Mouse (Mus musculus) liver, adult (tissue): ENCODE data around the gene Hacd4.

ENCODE experiments used
- GATA4 ChIP-seq: IDR thresholded peaks from 2 replicates; pipeline ENCODE4 v1.6.1; 2014; ENCODE audit warnings: mild to moderate bottlenecking, low read length; ENCODE audit not compliant: insufficient replicate concordance

The Hacd4 gene

DNA sequence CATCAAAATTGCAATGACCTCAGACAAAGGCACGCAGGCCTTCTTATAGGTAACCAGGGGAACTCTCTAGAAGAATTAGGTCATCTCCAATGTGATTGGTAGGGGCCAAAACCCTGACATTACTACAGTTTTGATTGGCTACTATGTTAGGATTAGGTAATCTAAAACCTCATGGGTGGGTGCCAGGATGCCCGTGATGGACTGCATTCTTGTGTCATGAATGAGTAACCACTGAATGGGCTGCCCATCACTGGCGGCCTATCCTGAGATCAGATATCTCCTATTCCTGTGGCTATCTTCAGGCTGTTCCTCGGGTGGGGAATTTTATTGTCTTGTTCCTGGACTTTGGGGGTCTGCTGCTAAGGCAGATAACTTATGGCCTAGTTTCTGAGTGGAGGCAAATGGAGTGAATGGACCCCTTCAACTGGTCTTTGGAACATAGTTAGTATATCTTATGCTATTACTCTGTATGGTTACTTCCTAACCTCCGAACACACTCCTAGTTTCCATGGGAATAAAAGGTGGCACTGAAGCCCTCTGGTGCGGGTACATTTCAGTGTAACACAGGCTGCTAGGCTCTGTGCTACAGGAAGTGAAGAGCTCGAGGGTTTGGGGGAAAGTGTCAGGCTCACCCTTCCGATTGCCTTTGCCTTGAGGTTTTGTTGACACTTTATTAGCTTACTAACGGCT, 38.3 kb downstream of the Hacd4 start:
- no peak for TF ChIP-seq GATA4

DNA sequence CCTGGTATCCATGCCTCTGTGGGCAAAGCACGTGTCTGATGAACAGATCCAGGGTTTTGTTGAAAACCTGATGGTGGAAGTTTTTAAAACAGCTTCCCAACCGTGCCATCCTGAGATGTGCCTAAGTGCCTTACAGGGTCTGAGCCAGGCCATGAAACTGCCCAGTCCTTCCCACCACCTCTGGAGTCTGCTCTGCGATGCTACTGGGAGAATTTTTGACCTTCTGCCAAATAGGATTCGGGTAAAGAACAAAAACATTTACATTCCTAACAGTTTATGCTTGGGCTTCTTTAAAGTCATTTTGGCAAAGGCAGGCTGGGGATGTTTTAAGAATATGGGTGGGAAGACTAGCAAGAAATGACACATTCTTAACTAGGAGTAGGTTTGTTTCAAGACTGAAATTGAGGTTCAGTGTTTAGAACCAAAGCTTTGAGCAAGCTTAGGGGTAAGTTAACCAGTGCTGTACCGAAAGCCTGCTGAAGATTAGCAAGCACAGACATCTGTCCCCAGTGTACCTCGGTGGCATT, 41.7 kb downstream of the Hacd4 start:
- no peak for TF ChIP-seq GATA4

DNA sequence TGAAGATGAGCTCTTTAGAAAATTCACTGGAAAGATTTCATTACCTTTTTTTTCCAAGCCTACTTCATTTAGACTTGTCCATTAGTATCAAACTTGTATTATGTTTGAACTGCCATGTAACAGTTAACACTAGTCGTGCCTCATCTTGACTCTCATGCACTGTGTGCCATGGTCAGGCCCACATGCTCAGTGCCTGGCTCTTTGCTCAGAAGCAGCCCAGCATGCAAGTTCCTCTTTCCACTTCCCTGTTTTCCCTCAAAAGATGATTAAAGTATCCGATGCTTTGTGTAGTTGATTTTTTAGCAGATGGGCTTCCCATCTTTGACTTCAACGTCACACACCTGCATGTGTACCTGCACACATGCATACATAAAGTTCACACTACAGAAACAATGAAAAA, 43.0 kb downstream of the Hacd4 start:
- TF ChIP-seq GATA4 = no peak

DNA sequence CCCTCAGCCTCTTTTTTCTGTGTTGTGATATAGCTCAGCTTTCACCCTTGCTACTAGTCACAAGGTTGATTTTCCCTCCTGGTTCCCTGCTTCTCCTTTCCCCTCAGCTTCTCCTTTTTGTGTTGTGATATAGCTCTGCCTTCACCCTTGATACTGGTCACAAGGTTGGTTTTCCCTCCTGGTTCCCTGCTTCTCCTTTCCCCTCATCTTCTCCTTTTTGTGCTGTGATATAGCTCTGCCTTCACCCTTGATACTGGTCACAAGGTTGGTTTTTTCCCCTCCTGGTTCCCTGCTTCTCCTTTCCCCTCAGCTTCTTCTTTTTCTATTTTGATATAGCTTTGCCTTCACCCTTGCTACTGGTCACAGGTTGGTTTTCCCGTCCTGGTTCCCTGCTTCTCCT, 48.7 kb downstream of the Hacd4 start:
- no peak for TF ChIP-seq GATA4

DNA sequence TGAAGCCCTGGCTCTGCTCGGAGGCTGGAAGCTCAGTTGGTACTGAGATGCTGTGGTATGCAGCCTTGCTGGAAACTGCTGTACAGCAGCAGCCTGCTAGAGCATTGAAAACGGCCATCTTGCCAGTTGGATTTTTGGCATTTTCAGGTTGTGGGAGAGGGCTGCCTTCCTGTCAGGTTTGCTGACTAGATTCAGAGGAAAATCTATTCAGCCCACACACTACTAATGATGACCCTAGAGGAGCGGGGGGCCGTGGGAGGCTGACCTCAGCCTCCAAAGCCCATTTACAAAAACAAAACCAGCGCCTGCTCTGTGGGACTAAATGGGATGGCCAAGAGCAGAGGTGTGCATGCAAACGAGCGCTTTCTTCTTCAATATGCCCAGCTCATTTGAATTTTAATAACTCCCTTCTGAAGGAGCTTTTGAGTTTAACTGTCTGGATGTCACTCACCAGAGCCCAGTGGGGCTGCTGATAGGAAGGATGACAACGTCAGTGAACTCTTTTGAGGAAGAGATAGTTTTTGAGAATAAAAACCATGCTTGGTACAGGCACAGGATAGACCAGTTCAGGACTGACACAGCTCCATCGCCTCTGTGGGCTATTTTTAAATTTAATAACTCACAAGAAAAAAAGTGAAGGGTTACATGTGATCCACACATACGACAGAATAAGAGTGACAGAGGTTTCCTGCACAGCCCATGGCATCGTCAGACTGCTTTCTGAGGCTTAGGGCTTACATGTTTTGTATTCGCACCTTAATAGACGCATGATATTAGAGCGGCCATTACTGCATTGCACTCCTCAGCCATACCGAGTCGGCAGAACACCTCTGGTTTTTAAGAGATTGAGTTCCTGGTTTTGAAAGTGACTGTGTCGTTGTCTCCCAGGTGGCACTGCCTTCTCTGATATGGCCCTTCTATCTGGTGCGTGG, 66.2 kb downstream of the Hacd4 start:
- no peak for TF ChIP-seq GATA4

DNA sequence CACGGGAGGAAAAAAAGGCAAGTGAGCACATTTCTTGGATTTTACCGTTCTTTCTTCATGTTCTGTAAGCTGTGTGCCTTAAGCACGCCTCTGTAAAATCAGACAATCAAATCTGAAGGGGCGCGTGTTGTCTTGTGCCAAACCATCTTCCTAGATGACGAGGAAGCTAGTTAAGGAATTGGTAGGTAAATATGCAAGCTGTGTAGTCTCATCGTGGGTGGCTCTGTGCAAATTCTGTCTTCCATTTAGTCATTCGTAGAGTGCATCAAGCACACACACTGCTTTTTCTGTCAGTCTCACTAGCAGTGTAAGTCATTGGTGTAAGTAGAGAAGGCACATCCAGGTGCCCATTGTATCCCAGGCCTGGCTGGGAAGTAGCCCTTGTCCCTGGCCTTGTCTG, 67.9 kb downstream of the Hacd4 start:
- TF ChIP-seq GATA4 = no peak

DNA sequence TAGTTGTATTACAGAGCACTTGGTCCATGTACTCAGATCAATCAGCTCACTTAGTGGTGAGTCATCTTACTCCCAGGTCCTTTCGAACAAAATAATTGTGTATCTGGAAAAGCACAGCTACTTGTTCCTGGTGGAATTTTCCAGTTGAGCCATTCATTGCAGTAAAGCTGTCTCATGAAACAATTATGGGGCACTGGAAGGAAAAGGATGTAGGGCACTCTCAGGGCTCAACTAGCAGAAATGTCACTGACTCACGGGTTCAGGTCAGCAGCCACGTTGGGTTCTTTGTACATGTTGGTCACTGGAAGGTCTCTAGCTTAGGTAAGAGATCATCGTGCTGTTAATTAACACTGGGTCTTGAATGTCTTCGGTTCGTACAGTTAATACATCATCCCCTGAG, 68.8 kb downstream of the Hacd4 start:
- TF ChIP-seq GATA4 = no peak

DNA sequence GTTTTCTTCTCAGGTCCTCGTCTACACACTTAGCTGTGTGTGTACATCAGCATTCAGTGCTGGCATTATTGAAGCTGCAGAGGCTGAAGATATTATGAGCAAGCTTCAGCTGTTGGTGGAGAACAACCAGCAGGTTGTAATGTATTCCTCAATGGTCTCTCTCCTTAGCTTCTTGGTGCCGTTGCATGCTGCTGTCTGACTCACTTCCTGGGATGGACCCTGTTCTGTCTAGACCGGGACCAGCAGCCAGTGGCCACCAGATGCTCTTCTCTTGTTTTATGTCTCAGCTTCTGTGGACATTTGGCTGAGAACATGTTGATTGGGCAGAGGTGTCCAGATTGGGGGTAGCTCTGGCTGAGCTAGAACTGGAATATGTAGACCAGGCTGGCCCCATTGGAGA, 81.3 kb downstream of the Hacd4 start:
- TF ChIP-seq GATA4 = no peak

DNA sequence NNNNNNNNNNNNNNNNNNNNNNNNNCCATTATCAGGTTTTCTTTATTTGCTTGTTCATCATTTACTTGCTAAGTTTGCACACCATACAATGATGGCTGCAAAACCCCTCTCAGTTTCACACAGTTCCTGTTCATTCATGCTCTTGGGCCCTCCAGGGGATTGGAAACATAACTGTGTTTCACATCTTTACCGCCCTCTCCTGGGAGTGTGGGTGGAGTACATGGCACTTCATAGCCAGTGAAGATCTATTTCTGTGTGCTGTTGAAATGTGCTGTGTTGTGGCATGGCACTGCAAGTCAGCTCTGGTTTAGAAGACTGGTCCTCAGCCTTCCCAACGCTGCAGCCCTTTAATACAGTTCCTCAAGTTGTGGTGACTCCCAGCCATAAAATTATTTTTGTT, 82.1 kb downstream of the Hacd4 start:
- TF ChIP-seq GATA4 = no peak

DNA sequence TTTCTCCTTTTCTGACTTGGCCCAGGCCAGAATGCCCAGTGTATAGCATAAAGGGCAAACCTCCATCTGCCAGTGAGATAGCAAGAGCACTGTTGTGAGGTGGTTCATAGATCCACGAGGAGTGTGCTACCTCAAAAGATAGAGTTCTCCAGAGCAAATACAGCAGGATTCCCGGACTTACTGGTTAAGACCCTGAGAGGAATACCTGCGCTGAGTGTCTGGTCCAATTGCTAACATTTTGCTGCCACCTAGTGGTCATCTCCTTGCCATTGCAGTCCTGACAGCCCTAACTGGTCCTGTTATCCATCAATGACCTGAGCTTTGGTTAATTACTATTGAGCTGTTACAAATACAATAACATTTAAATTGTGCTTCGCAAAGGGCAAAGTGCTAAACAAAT, 87.8 kb downstream of the Hacd4 start:
- no peak for TF ChIP-seq GATA4
